Mouse (Mus musculus) G1E (cell line): ENCODE measurements around the gene Pparg. TPM values are rescaled to one million over a fixed set of nuclear protein-coding genes. Genes with fewer than 3 reads are reported as not detected.

Experiments used
- ATAC-seq: 2 replicates; pipeline ENCODE4 v1.8.0; 2016; ENCODE audit warnings: mild to moderate bottlenecking; ENCODE audit not compliant: insufficient number of reproducible peaks, poor library complexity, low FRiP score, severe bottlenecking; ENCODE audit errors: extremely low read depth
- DNase-seq: peaks from one replicate; pipeline ENCODE4 v3.0.0; 2012; ENCODE audit warnings: low spot score
- H3K27me3 ChIP-seq: 2 replicates; pipeline ENCODE4 v1.6.1; 2012; ENCODE audit warnings: mild to moderate bottlenecking, low read length, inconsistent platforms; ENCODE audit not compliant: insufficient read depth
- H3K36me3 ChIP-seq: replicated peaks from 2 replicates; pipeline ENCODE3; 2012; ENCODE audit warnings: mild to moderate bottlenecking, inconsistent platforms
- H3K4me1 ChIP-seq: 2 replicates; pipeline ENCODE4 v1.6.1; 2012; ENCODE audit warnings: low read depth, low read length, inconsistent platforms, mixed read lengths; ENCODE audit not compliant: insufficient read depth
- H3K4me3 ChIP-seq: 2 replicates; pipeline ENCODE4 v1.5.1; 2012; ENCODE audit warnings: low read depth, mild to moderate bottlenecking, inconsistent platforms, low read length, moderate library complexity, mixed read lengths
- H3K9me3 ChIP-seq: replicated peaks from 2 replicates; pipeline ENCODE4 v1.6.1; 2012; ENCODE audit warnings: inconsistent platforms
- CTCF ChIP-seq: IDR thresholded peaks from 2 replicates; pipeline ENCODE4 v1.5.1; 2012; ENCODE audit warnings: low read depth, low read length, inconsistent platforms, mixed read lengths
- GATA1 ChIP-seq: IDR thresholded peaks from 2 replicates; pipeline ENCODE4 v1.6.1; 2012; ENCODE audit warnings: borderline replicate concordance, low read length, inconsistent platforms, mixed read lengths
- GATA2 ChIP-seq: IDR thresholded peaks from 2 replicates; pipeline ENCODE4 v1.6.1; 2012; ENCODE audit warnings: low read depth, low read length, inconsistent platforms, borderline replicate concordance
- POLR2AphosphoS5 ChIP-seq: IDR thresholded peaks from 2 replicates; pipeline ENCODE4 v1.6.1; 2012; ENCODE audit warnings: low read depth, low read length, inconsistent platforms; ENCODE audit not compliant: insufficient replicate concordance
- TAL1 ChIP-seq: conservative IDR thresholded peaks from 2 replicates; pipeline ENCODE4 v1.6.1; 2012; ENCODE audit warnings: low read depth, low read length, inconsistent platforms, mixed read lengths
- polyA plus RNA-seq: library from polyadenylated mRNA; stranded (reverse); fragments of >175 nt; gene quantifications from 2 replicates; pipeline ENCODE4 v1.2.3, GENCODE M21; 2012
- total RNA-seq, 2 experiments: library from RNA; stranded (forward) in 1 of 2; stranded (reverse) in 1 of 2; fragments of 200-1000 nt in 1 of 2; fragments of >200 nt in 1 of 2; fragmentation: Nextera tagmentation in 1 of 2; gene quantifications; 2 replicates each; pipeline ENCODE4 v1.2.3; 2014 to 2017

The Pparg gene
- total and polyA plus RNA-seq, 3 experiments = not detected

DNA sequence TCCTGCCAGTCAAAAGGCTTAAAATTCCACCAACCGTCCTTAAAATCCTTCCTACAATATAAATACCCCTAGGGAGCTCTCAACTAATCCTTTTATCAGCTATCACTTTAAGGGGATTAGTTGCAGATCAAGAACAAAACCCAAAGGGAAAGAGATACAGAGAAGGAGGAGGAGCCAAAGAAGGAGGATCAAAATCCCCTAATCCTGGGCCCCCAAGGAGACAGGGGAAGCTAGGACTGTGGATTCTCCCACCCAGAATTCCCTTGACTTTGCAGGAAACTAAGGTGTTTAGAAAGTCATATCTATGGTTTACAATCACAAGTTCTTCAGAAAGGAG, 120.2 kb downstream of the Pparg start:
- Histone ChIP-seq H3K9me3 (no peaks in the 10 kb centered on the region), H3K4me3 (no peak overlapping the region), H3K4me1 (peaks cover 41% of the 10 kb centered on the region), H3K36me3 (no peaks in the 10 kb centered on the region), H3K27me3 (peaks cover 11% of the 10 kb centered on the region)
- no peak for DNase-seq
- no peak for ATAC-seq
- TF ChIP-seq GATA2 (no peak), CTCF (no peak), GATA1 (no peak), TAL1 (no peak), POLR2AphosphoS5 (no peak)

GRCm38 (mm10) chr6:115481603-115482002, 120.9 kb downstream of the Pparg start:
- Histone ChIP-seq H3K27me3 (peaks cover 8% of the 10 kb centered on the region), H3K4me1 (peaks cover 41% of the 10 kb centered on the region), H3K4me3 (no peak overlapping the region), H3K36me3 (no peaks in the 10 kb centered on the region), H3K9me3 (no peaks in the 10 kb centered on the region)
- TF ChIP-seq POLR2AphosphoS5 = no peak
- TF ChIP-seq TAL1 = no peak
- TF ChIP-seq CTCF = no peak
- TF ChIP-seq GATA1 = no peak
- no peak for TF ChIP-seq GATA2
- no peak for ATAC-seq
- no peak for DNase-seq

DNA sequence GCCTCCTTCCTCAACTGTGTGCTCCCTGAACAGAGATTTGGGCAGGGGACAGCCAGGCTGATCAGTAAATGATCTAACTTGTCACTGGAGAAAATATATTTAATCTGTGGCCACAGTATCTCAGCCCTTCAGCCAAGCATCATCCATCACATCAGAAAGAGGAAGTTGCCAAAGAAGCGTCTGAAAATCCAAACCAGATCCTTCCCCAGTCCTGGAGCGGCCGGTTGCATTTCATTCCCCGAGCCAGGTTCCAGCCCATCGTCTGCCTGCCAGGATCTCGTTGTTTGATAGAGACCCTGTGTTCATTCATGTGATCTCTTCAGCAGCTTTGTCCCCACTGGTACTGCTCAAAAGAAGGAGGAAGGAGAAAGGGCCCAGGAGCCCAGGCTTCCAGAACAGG, 124.9 kb downstream of the Pparg start:
- no peaks in the 10 kb centered on the region for H3K36me3 ChIP-seq
- DNase-seq = no peak

DNA sequence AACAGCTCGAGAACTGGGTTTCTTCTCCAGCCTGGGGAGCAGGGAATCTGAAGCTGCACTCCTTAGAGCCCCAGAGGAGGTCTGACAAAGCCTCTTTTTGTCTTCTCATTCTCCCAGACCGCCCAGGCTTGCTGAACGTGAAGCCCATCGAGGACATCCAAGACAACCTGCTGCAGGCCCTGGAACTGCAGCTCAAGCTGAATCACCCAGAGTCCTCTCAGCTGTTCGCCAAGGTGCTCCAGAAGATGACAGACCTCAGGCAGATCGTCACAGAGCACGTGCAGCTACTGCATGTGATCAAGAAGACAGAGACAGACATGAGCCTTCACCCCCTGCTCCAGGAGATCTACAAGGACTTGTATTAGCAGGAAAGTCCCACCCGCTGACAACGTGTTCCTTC, 129.1 kb downstream of the Pparg start:
- Histone ChIP-seq H3K9me3 (no peaks in the 10 kb centered on the region), H3K4me3 (no peak overlapping the region), H3K27me3 (peaks cover 20% of the 10 kb centered on the region), H3K36me3 (no peaks in the 10 kb centered on the region), H3K4me1 (peaks cover 4% of the 10 kb centered on the region; the same call in 1 of the 2 replicates)
- DNase-seq (no peak), ATAC-seq (no peak)
- no peak for TF ChIP-seq POLR2AphosphoS5
- no peak for TF ChIP-seq GATA2
- TF ChIP-seq CTCF = no peak
- TF ChIP-seq GATA1 = no peak

More for the DNA sequence above, 124.9 kb downstream of the Pparg start:
- H3K27me3 ChIP-seq = peaks cover 18% of the 10 kb centered on the region
- peaks cover 25% of the 10 kb centered on the region for H3K4me1 ChIP-seq
- ATAC-seq = no peak
- TF ChIP-seq TAL1 (no peak), CTCF (no peak), POLR2AphosphoS5 (no peak)
- no peak overlapping the region for H3K4me3 ChIP-seq
- H3K9me3 ChIP-seq = no peaks in the 10 kb centered on the region

DNA sequence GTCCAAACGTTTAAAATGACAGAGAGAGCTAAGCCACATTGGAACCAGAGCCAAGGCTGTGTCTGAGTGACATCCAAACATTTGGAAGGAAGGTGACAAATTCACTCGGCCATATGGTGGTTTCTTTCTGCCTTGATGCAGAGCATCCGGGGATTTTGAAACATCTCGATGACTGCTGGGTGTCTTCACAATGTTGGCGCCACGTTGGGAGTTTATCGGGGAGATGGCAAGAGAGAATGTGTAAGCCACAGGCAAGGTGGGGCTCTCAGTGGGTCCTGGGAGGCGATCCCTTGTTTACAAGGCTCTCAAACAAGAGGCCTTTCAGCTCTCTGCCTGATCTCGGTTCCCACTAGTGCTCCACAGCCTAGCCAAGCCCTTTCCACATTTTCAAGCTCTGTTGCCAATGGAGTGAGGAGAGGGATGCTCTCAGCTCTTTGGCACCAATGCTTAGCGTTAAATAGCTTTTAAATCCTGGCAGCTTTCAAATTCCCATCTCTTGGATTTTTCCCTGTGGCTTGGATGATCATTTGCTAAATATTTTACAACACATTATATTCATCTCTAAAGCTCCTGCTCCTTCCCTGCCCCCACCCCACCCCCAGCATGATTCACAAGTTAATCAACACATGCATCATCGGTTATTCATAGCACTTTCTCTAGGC, 132.3 kb downstream of the Pparg start:
- H3K27me3 ChIP-seq = peaks cover 15% of the 10 kb centered on the region
- H3K36me3 ChIP-seq = no peaks in the 10 kb centered on the region
- TF ChIP-seq GATA1 (no peak), GATA2 (no peak), POLR2AphosphoS5 (no peak), TAL1 (no peak), CTCF (no peak)
- no peak overlapping the region for H3K4me3 ChIP-seq
- ATAC-seq (no peak), DNase-seq (no peak)
- H3K4me1 ChIP-seq = no peaks in the 10 kb centered on the region
- no peaks in the 10 kb centered on the region for H3K9me3 ChIP-seq

- ATAC-seq (no peak), DNase-seq (no peak)
- Histone ChIP-seq H3K4me1 (no peaks in the 10 kb centered on the region), H3K9me3 (no peaks in the 10 kb centered on the region), H3K36me3 (no peaks in the 10 kb centered on the region), H3K4me3 (no peak overlapping the region), H3K27me3 (peaks cover 15% of the 10 kb centered on the region)
- TF ChIP-seq GATA2 (no peak), GATA1 (no peak), POLR2AphosphoS5 (no peak), CTCF (no peak), TAL1 (no peak)
These were observed 133.1 kb downstream of the Pparg start for GRCm38 (mm10) chr6:115493824-115494223.
